12 mouse cellular contexts compared by ENCODE assay signal in genomic region chr6:58642191-58642590, GRCm38 (mm10). TPM values are rescaled to one million over a fixed set of nuclear protein-coding genes. Genes with fewer than 3 reads are reported as not detected.
DNase-seq lines count a peak whose midpoint lies in the region; ATAC-seq and TF ChIP-seq lines count a peak whose summit lies in the region.
"Had no signal": no experiment of that assay in that cellular context is flagged by ENCODE, and none has a peak within 500 bp of the region (broad histone marks: within the 10 kb centered on the region; RNA-seq: fewer than 3 reads in every experiment).

No protein-coding gene starts in this region.

- WGBS in heart, embryonic 14.5 days: 21% methylated on average over 2 of the region's 2 CpGs
- 22% methylated on average over 2 of the region's 2 CpGs for WGBS in liver, embryonic 16.5 days (ENCODE audit: insufficient replicate concordance)
- 93% methylated on average over 2 of the region's 2 CpGs for WGBS in thymus, adult 2 months

- peaks cover 3 to 19% of the 10 kb centered on the region in 2 experiments for H3K4me1 ChIP-seq in heart, embryonic 14.5 days (ENCODE audit: control insufficient read depth in 2 of 2, insufficient read depth in 2 of 2, low read length in 2 of 2)
- H3K4me1 ChIP-seq in liver, embryonic 16.5 days (ENCODE audit: control insufficient read depth, low read depth, low read length): peaks cover 44% of the 10 kb centered on the region
- peaks cover 4% of the 10 kb centered on the region for H3K4me1 ChIP-seq in thymus, adult 2 months (replicated peaks; ENCODE audit: control insufficient read depth, insufficient read depth, low read length)
- H3K4me1 ChIP-seq: limb, embryonic 15.5 days had no signal

- H3K36me3 ChIP-seq in heart, embryonic 14.5 days (ENCODE audit: control insufficient read depth, insufficient read depth, low read length): no peaks in the 10 kb centered on the region
- H3K36me3 ChIP-seq in liver, embryonic 16.5 days (ENCODE audit: control insufficient read depth, insufficient read depth): peaks cover 5% of the 10 kb centered on the region; the same call in 1 of the 2 replicates
- no peaks in the 10 kb centered on the region for H3K36me3 ChIP-seq in thymus, adult 2 months (ENCODE audit: control insufficient read depth, insufficient read depth, low read length)
- H3K36me3 ChIP-seq: limb, embryonic 15.5 days had no signal

- H3K9me3 ChIP-seq in heart, embryonic 14.5 days (ENCODE audit: control insufficient read depth, low read length): no peaks in the 10 kb centered on the region
- H3K9me3 ChIP-seq in liver, embryonic 16.5 days (replicated peaks; ENCODE audit: control insufficient read depth, low read length): no peaks in the 10 kb centered on the region
- H3K9me3 ChIP-seq: limb, embryonic 15.5 days had no signal

- TF ChIP-seq CTCF in thymus, adult 2 months (IDR thresholded peaks at IDR 0.05; ENCODE audit: borderline replicate concordance, control insufficient read depth, extremely low read depth, insufficient read depth, low read length, poor library complexity): no peak

- peak overlapping the region; percentile 76 for H3K4me2 ChIP-seq in heart, embryonic 14.5 days (ENCODE audit: low read length)
- peak overlapping the region; percentile 78 for H3K4me2 ChIP-seq in liver, embryonic 16.5 days (ENCODE audit: low read depth, low read length)
- H3K4me2 ChIP-seq: limb, embryonic 15.5 days had no signal

- no peaks in the 10 kb centered on the region for H3K27me3 ChIP-seq in heart, embryonic 14.5 days (ENCODE audit: control insufficient read depth, insufficient read depth, low read length)
- no peaks in the 10 kb centered on the region for H3K27me3 ChIP-seq in liver, embryonic 16.5 days (ENCODE audit: control insufficient read depth, insufficient read depth, low read depth, low read length)
- no peaks in the 10 kb centered on the region; the same call in 1 of the 2 replicates for H3K27me3 ChIP-seq in thymus, adult 2 months (ENCODE audit: control insufficient read depth, insufficient read depth, low read length)
- H3K27me3 ChIP-seq: limb, embryonic 15.5 days had no signal

- TF ChIP-seq POLR2A in thymus, adult 2 months (IDR thresholded peaks at IDR 0.05; ENCODE audit: control insufficient read depth, extremely low read depth, insufficient read depth, low read length, poor library complexity): no peak

- DNase-seq in heart, postnatal 36 days: no peak
- DNase-seq in 416B (ENCODE audit: low read depth): peak; percentile 44
- no peak for DNase-seq in frontal cortex, postnatal 36 days (ENCODE audit: low spot score in 2 of 2)
- DNase-seq in embryo, embryonic 9.5 days (ENCODE audit: extremely low spot score): no peak
- DNase-seq in thymus, adult 2 months: no peak
- DNase-seq: cerebellum, adult 8-10 months; gastrocnemius, postnatal 36 days had no signal

- H3K27ac ChIP-seq in heart, embryonic 14.5 days (replicated peaks in 1 of 2; ENCODE audit: control insufficient read depth in 1 of 2, insufficient read depth in 1 of 2, low read depth in 2 of 2, low read length in 2 of 2): no peak overlapping the region
- H3K27ac ChIP-seq in liver, embryonic 16.5 days (ENCODE audit: low read length): peak overlapping the region; percentile 97
- no peak overlapping the region for H3K27ac ChIP-seq in thymus, adult 2 months (ENCODE audit: control insufficient read depth, insufficient read depth, low read length)
- H3K27ac ChIP-seq: limb, embryonic 15.5 days had no signal

- H3K4me3 ChIP-seq in heart, embryonic 14.5 days (ENCODE audit: control insufficient read depth in 1 of 2, insufficient read depth in 1 of 2, low read depth in 1 of 2, low read length in 2 of 2): no peak overlapping the region
- H3K4me3 ChIP-seq in liver, embryonic 16.5 days (ENCODE audit: low read depth, low read length): peak overlapping the region; percentile 79
- H3K4me3 ChIP-seq in thymus, adult 2 months (ENCODE audit: control insufficient read depth, insufficient read depth, low read length): no peak overlapping the region
- H3K4me3 ChIP-seq: limb, embryonic 15.5 days had no signal

- no peak overlapping the region for H3K9ac ChIP-seq in heart, embryonic 14.5 days (ENCODE audit: low read length)
- peak overlapping the region; percentile 88 for H3K9ac ChIP-seq in liver, embryonic 16.5 days (ENCODE audit: low read depth, low read length)
- H3K9ac ChIP-seq: limb, embryonic 15.5 days had no signal

- ATAC-seq in heart, embryonic 14.5 days (ENCODE audit: insufficient number of reproducible peaks, insufficient read depth, low FRiP score, low read depth): no peak
- peak; percentile 76 for ATAC-seq in common myeloid progenitor, adult 5-6 weeks (replicated peaks; ENCODE audit: low read depth, poor library complexity, severe bottlenecking)
- peak; percentile 90 for ATAC-seq in liver, embryonic 16.5 days (ENCODE audit: low read depth)
- ATAC-seq: midbrain, embryonic 16.5 days had no signal

- intact Hi-C loops in heart, postnatal 36 days (cut with DNase I): no loop called here

RNA-seq across cellular contexts. Expression of gene Abcg2, which starts 57.9 kb away (rescaled TPM):
- 60.6 and 68.0 TPM in 2 replicates for polyA plus RNA-seq in heart, embryonic 14.5 days (2014; fragmentation: Nextera tagmentation; extraction: Ambion mirVana)
- total RNA-seq in heart, postnatal 36 days (2021): 10 to 100 TPM; 32.0 to 35.0 TPM
- total RNA-seq in common myeloid progenitor, adult 5-6 weeks (2017): 64.8 and 82.6 TPM in 2 replicates
- polyA plus RNA-seq in liver, embryonic 16.5 days (2015; fragmentation: Nextera tagmentation; extraction: Ambion mirVana): 184 and 192 TPM in 2 replicates
- 4.3 and 7.4 TPM in 2 replicates for polyA plus RNA-seq in thymus, adult 2 months (2012; rRNA removed)
